Mouse (Mus musculus): ENCODE results near the gene Speer4c. TPM values are rescaled to one million over a fixed set of nuclear protein-coding genes. Genes with fewer than 3 reads are reported as not detected.
A peak's percentile ranks its signal among the peaks of the same experiment; 100 is the strongest.
"Not testable (repeated sequence)": the region's sequence is repeated elsewhere in the genome, so short reads cannot be mapped to it uniquely, and the experiment has no call there.

Speer4c gene
- polyA plus RNA-seq, 1 experiment from 2014 or later, result not detected

GRCm38 (mm10) chr5:15679980-15680949 is 33.8 kb downstream of the Speer4c start:
- ATAC-seq (ENCODE audit: extremely low read depth, insufficient number of reproducible peaks, low FRiP score, low TSS enrichment), result peak; percentile 59; the same call in 1 of the 2 replicates
- not testable (repeated sequence) for H3K27ac ChIP-seq (replicated peaks); H3K36me3 ChIP-seq; H3K27me3 ChIP-seq (replicated peaks); H3K9ac ChIP-seq; H3K4me3 ChIP-seq; H3K4me2 ChIP-seq; H3K4me1 ChIP-seq
- H3K9me3 ChIP-seq, result peaks cover 20% of the 10 kb centered on the region
- WGBS, result 58% methylated on average over 13 of the region's 13 CpGs

GRCm38 (mm10) chr5:15678907-15679306 is 35.2 kb downstream of the Speer4c start:
- not testable (repeated sequence) for H3K36me3 ChIP-seq; H3K27me3 ChIP-seq (replicated peaks); H3K4me1 ChIP-seq; H3K4me3 ChIP-seq; ATAC-seq (ENCODE audit: extremely low read depth, insufficient number of reproducible peaks, low FRiP score, low TSS enrichment); H3K9ac ChIP-seq; H3K4me2 ChIP-seq; H3K27ac ChIP-seq (replicated peaks)
- H3K9me3 ChIP-seq, result peaks cover 25% of the 10 kb centered on the region
- WGBS, result 55% methylated on average over 2 of the region's 2 CpGs

GRCm38 (mm10) chr5:15677750-15678149 is 36.3 kb downstream of the Speer4c start:
- H3K4me1 ChIP-seq; H3K27ac ChIP-seq (replicated peaks); H3K4me2 ChIP-seq; H3K9ac ChIP-seq; H3K4me3 ChIP-seq; H3K27me3 ChIP-seq (replicated peaks); H3K36me3 ChIP-seq: not testable (repeated sequence)
- peaks cover 25% of the 10 kb centered on the region for H3K9me3 ChIP-seq
- WGBS, result 75% methylated on average over 4 of the region's 4 CpGs
- ATAC-seq (ENCODE audit: extremely low read depth, insufficient number of reproducible peaks, low FRiP score, low TSS enrichment), result peak; percentile 55; the same call in 1 of the 2 replicates

- not testable (repeated sequence) for H3K4me1 ChIP-seq; H3K4me2 ChIP-seq; H3K4me3 ChIP-seq; H3K36me3 ChIP-seq; H3K27me3 ChIP-seq (replicated peaks); H3K27ac ChIP-seq (replicated peaks); H3K9ac ChIP-seq
- ATAC-seq (ENCODE audit: extremely low read depth, insufficient number of reproducible peaks, low FRiP score, low TSS enrichment), result peak; percentile 76; the same call in 1 of the 2 replicates
- WGBS, result 79% methylated on average over 5 of the region's 8 CpGs
- H3K9me3 ChIP-seq, result peaks cover 21% of the 10 kb centered on the region
These were observed 39.4 kb downstream of the Speer4c start for GRCm38 (mm10) chr5:15674429-15675244.

- not testable (repeated sequence) for H3K27ac ChIP-seq (replicated peaks); H3K4me3 ChIP-seq; H3K9ac ChIP-seq; H3K27me3 ChIP-seq (replicated peaks); H3K4me2 ChIP-seq; H3K36me3 ChIP-seq; H3K4me1 ChIP-seq
- WGBS, result 66% methylated on average over 2 of the region's 2 CpGs
- peak; percentile 43; the same call in 1 of the 2 replicates for ATAC-seq (ENCODE audit: extremely low read depth, insufficient number of reproducible peaks, low FRiP score, low TSS enrichment)
- peaks cover 20% of the 10 kb centered on the region for H3K9me3 ChIP-seq
These were observed 40.1 kb downstream of the Speer4c start for GRCm38 (mm10) chr5:15673989-15674388.

GRCm38 (mm10) chr5:15670789-15671188 is 43.3 kb downstream of the Speer4c start:
- peaks cover 12% of the 10 kb centered on the region for H3K9me3 ChIP-seq
- H3K9ac ChIP-seq; H3K4me2 ChIP-seq; H3K4me1 ChIP-seq; H3K27me3 ChIP-seq (replicated peaks); ATAC-seq (ENCODE audit: extremely low read depth, insufficient number of reproducible peaks, low FRiP score, low TSS enrichment); H3K27ac ChIP-seq (replicated peaks); H3K4me3 ChIP-seq; H3K36me3 ChIP-seq: not testable (repeated sequence)
- WGBS, result 77% methylated on average over 9 of the region's 18 CpGs

- 63% methylated on average over 7 of the region's 7 CpGs for WGBS
- not testable (repeated sequence) for H3K9ac ChIP-seq; H3K4me3 ChIP-seq; H3K27ac ChIP-seq (replicated peaks); H3K27me3 ChIP-seq (replicated peaks); H3K4me1 ChIP-seq; ATAC-seq (ENCODE audit: extremely low read depth, insufficient number of reproducible peaks, low FRiP score, low TSS enrichment); H3K9me3 ChIP-seq; H3K4me2 ChIP-seq; H3K36me3 ChIP-seq
These were observed 50.2 kb downstream of the Speer4c start for GRCm38 (mm10) chr5:15663847-15664246.

Other genes with a start within 250 kb of the Speer4c start
- gene Gm21149, start 237.7 kb downstream of the Speer4c start, polyA plus RNA-seq (2015; fragmentation: Nextera tagmentation; extraction: Ambion mirVana), result 0.17 and 0.36 TPM in 2 replicates
- 0.20 TPM in 1 of 2 replicates, not detected in the other for gene Gm21190, start 185.0 kb downstream of the Speer4c start, polyA plus RNA-seq (2015; fragmentation: Nextera tagmentation; extraction: Ambion mirVana)
- not detected in 2 replicates for gene Gm21083, start 136.9 kb downstream of the Speer4c start, polyA plus RNA-seq (2015; fragmentation: Nextera tagmentation; extraction: Ambion mirVana)
- 0.28 TPM in 1 of 2 replicates, not detected in the other for gene Speer4d, start 95.2 kb downstream of the Speer4c start, polyA plus RNA-seq (2015; fragmentation: Nextera tagmentation; extraction: Ambion mirVana)
- not detected in 2 replicates for gene 4930572O03Rik, start 57.2 kb downstream of the Speer4c start, polyA plus RNA-seq (2015; fragmentation: Nextera tagmentation; extraction: Ambion mirVana)
- 17.7 and 20.4 TPM in 2 replicates for gene Cacna2d1, start 220.4 kb upstream of the Speer4c start, polyA plus RNA-seq (2015; fragmentation: Nextera tagmentation; extraction: Ambion mirVana)